Mouse (Mus musculus) layer of hippocampus, postnatal 14 days (tissue): ENCODE results near the gene Ctnna3. TPM values are rescaled to one million over a fixed set of nuclear protein-coding genes. Genes with fewer than 3 reads are reported as not detected.
A peak's percentile ranks its signal among the peaks of the same experiment; 100 is the strongest.
"Not testable (repeated sequence)": the region's sequence is repeated elsewhere in the genome, so short reads cannot be mapped to it uniquely, and the experiment has no call there.

Experiments
- DNase-seq, 2 experiments: peaks; one replicate each; pipeline ENCODE4 v3.0.0; 2021 to 2022; ENCODE audit warnings: low spot score in 2 of 2, mixed read lengths in 1 of 2
- total RNA-seq, 2 experiments: library from RNA; stranded (reverse); gene quantifications; 2 replicates each; pipeline ENCODE4 v1.2.3; 2021

Gene Ctnna3
- total RNA-seq, 2 experiments from 2014 or later, result 1.1 to 1.4 TPM

- no peak for DNase-seq
Observed at GRCm38 (mm10) chr10:63423591-63424474, 6.1 kb upstream of the Ctnna3 start.

- DNase-seq, result peak in 1 of 2 experiments; percentile 26
Observed at GRCm38 (mm10) chr10:63424475-63424814, 5.5 kb upstream of the Ctnna3 start.

GRCm38 (mm10) chr10:63427146-63427545, 2.8 kb upstream of the Ctnna3 start:
- DNase-seq, result no peak

- DNase-seq, result peak; percentile 20 to 22
Observed at GRCm38 (mm10) chr10:63428243-63429022, 1.5 kb upstream of the Ctnna3 start.

GRCm38 (mm10) chr10:63429023-63429340, 916 bp upstream of the Ctnna3 start:
- no peak for DNase-seq

GRCm38 (mm10) chr10:63429380-63429779, 518 bp upstream of the Ctnna3 start:
- peak; percentile 100 for DNase-seq

GRCm38 (mm10) chr10:63431221-63431736, 1.4 kb downstream of the Ctnna3 start:
- no peak for DNase-seq

- DNase-seq, result no peak
Observed at GRCm38 (mm10) chr10:63432099-63432498, 2.2 kb downstream of the Ctnna3 start.

GRCm38 (mm10) chr10:63432887-63433286, 3.0 kb downstream of the Ctnna3 start:
- DNase-seq, result no peak

GRCm38 (mm10) chr10:63438736-63439262, 8.9 kb downstream of the Ctnna3 start:
- DNase-seq, result no peak

GRCm38 (mm10) chr10:63439694-63440228, 9.9 kb downstream of the Ctnna3 start:
- no peak for DNase-seq

- not testable (repeated sequence) for DNase-seq
Observed at GRCm38 (mm10) chr10:63444602-63445387, 14.9 kb downstream of the Ctnna3 start.

- DNase-seq, result no peak
Observed at GRCm38 (mm10) chr10:63453926-63454325, 24.0 kb downstream of the Ctnna3 start.

- no peak for DNase-seq
Observed at GRCm38 (mm10) chr10:63455110-63455878, 25.4 kb downstream of the Ctnna3 start.

GRCm38 (mm10) chr10:63457292-63458128, 27.6 kb downstream of the Ctnna3 start:
- no peak for DNase-seq

- no peak for DNase-seq
Observed at GRCm38 (mm10) chr10:63460935-63461334, 31.0 kb downstream of the Ctnna3 start.

GRCm38 (mm10) chr10:63472473-63472872, 42.6 kb downstream of the Ctnna3 start:
- no peak for DNase-seq

- DNase-seq, result peak in 1 of 2 experiments; percentile 15
Observed at GRCm38 (mm10) chr10:63476167-63476647, 46.3 kb downstream of the Ctnna3 start.

- no peak for DNase-seq
Observed at GRCm38 (mm10) chr10:63478946-63479345, 49.0 kb downstream of the Ctnna3 start.
